8 mouse cellular contexts compared by ENCODE assay signal in the genomic region with DNA sequence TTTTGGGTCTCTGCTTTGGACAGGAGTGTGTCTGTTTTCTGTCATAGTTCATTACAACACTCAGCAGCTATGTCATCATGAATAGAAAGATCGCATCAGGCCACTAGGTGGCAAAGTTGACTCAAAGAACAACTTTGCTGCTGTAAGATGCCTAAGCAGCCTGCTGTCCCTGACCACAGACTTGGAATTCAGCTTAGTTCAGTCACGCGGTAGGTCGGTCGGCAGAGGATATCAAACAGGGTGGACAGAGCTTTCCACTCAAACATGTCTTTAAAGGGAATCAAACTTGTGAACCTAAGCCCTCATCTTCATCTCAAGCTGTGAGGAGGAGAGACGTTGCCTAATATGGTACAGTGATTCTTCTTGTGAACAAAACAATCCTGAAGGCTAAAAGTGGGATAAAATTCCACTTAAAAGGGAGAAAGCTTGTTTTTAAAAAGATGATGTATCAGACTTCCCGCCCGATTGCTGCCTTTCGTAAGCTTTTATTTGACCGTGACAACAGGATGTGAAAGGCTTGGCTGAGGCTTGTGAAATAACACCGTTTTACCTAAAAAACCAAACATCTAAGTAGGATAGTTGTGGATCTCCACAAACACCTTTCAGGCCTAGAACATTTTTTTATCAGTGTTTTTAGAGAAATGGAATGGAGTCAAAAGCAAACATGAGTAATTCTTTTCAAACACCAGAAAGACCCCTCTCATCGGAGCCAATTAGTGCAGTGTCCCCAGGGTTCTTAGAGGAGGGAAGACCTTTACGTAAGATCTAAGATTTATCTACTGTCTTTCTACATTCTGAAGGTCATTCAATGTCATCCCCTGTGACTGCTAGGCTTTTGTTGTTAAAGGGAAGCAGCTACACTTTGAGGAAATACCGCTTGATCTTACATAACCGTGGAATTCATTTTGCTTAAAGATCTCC.
A peak's percentile ranks its signal among the peaks of the same experiment; 100 is the strongest.
DNase-seq lines count a peak whose midpoint lies in the region; ATAC-seq and TF ChIP-seq lines count a peak whose summit lies in the region.

No protein-coding gene starts in this region.

- peak; percentile 59 for DNase-seq in brain, embryonic 18.5 days (ENCODE audit: low read depth, low spot score)
- peak; percentile 69 for DNase-seq in forebrain, embryonic 11.5 days (ENCODE audit: low spot score)
- DNase-seq in limb, embryonic 14.5 days (ENCODE audit: low spot score), result peak; percentile 87
- peak; percentile 53 for DNase-seq in neural tube, embryonic 10.5 days (ENCODE audit: extremely low spot score, low spot score)
- DNase-seq in testis, postnatal 10 days (ENCODE audit: low spot score), result peak; percentile 71

- H3K27ac ChIP-seq in ES-Bruce4 (ENCODE audit: insufficient read depth, low read length), result no peak overlapping the region
- no peak overlapping the region for H3K27ac ChIP-seq in forebrain, embryonic 11.5 days (ENCODE audit: low read depth, low read length)
- no peak overlapping the region for H3K27ac ChIP-seq in heart, embryonic 14.5 days (replicated peaks in 1 of 2; ENCODE audit: control insufficient read depth in 1 of 2, insufficient read depth in 1 of 2, low read depth in 2 of 2, low read length in 2 of 2)
- no peak overlapping the region for H3K27ac ChIP-seq in kidney, embryonic 16.5 days (ENCODE audit: low read length)
- no peak overlapping the region for H3K27ac ChIP-seq in limb, embryonic 14.5 days (replicated peaks; ENCODE audit: low read depth, low read length)

- TF ChIP-seq EP300 in ES-Bruce4 (IDR thresholded peaks at IDR 0.05; ENCODE audit: insufficient read depth, low read depth, low read length), result no peak

- WGBS in forebrain, embryonic 11.5 days, result 54% methylated on average over 15 of the region's 15 CpGs
- WGBS in heart, embryonic 14.5 days, result 39% methylated on average over 15 of the region's 15 CpGs
- WGBS in kidney, embryonic 16.5 days, result 35% methylated on average over 15 of the region's 15 CpGs
- 56% methylated on average over 15 of the region's 15 CpGs for WGBS in limb, embryonic 14.5 days

- no peak overlapping the region for H3K4me3 ChIP-seq in ES-Bruce4 (ENCODE audit: low read depth, low read length)
- H3K4me3 ChIP-seq in forebrain, embryonic 11.5 days (ENCODE audit: low read depth, low read length), result no peak overlapping the region
- no peak overlapping the region for H3K4me3 ChIP-seq in heart, embryonic 14.5 days (ENCODE audit: control insufficient read depth in 1 of 2, insufficient read depth in 1 of 2, low read depth in 1 of 2, low read length in 2 of 2)
- H3K4me3 ChIP-seq in kidney, embryonic 16.5 days (ENCODE audit: low read length), result no peak overlapping the region
- no peak overlapping the region for H3K4me3 ChIP-seq in limb, embryonic 14.5 days (replicated peaks; ENCODE audit: low read length)

- no peaks in the 10 kb centered on the region for H3K9me3 ChIP-seq in ES-Bruce4 (replicated peaks; ENCODE audit: control insufficient read depth, insufficient read depth, low read length, poor library complexity, severe bottlenecking)
- H3K9me3 ChIP-seq in forebrain, embryonic 11.5 days (ENCODE audit: control insufficient read depth, low read length), result no peaks in the 10 kb centered on the region
- H3K9me3 ChIP-seq in heart, embryonic 14.5 days (ENCODE audit: control insufficient read depth, low read length), result no peaks in the 10 kb centered on the region
- H3K9me3 ChIP-seq in kidney, embryonic 16.5 days (ENCODE audit: low read length), result no peaks in the 10 kb centered on the region
- no peaks in the 10 kb centered on the region for H3K9me3 ChIP-seq in limb, embryonic 14.5 days (ENCODE audit: control insufficient read depth, low read length)

- H3K27me3 ChIP-seq in ES-Bruce4 (ENCODE audit: control insufficient read depth, insufficient read depth, low read length, poor library complexity, severe bottlenecking), result no peaks in the 10 kb centered on the region
- no peaks in the 10 kb centered on the region for H3K27me3 ChIP-seq in forebrain, embryonic 11.5 days (ENCODE audit: control insufficient read depth, insufficient read depth, low read length)
- no peaks in the 10 kb centered on the region for H3K27me3 ChIP-seq in heart, embryonic 14.5 days (ENCODE audit: control insufficient read depth, insufficient read depth, low read length)
- no peaks in the 10 kb centered on the region for H3K27me3 ChIP-seq in kidney, embryonic 16.5 days (ENCODE audit: insufficient read depth, low read length)
- H3K27me3 ChIP-seq in limb, embryonic 14.5 days (ENCODE audit: control insufficient read depth, insufficient read depth, low read length), result no peaks in the 10 kb centered on the region

- peak; percentile 84 for ATAC-seq in forebrain, embryonic 11.5 days (replicated peaks; ENCODE audit: low FRiP score)
- peak; percentile 88 for ATAC-seq in heart, embryonic 14.5 days (ENCODE audit: insufficient number of reproducible peaks, insufficient read depth, low FRiP score, low read depth)
- peak; percentile 93 for ATAC-seq in kidney, embryonic 16.5 days (ENCODE audit: low FRiP score, low TSS enrichment)
- peak; percentile 83 for ATAC-seq in limb, embryonic 14.5 days (ENCODE audit: low FRiP score, low read depth)

- peak; percentile 27 for TF ChIP-seq CTCF in ES-Bruce4 (IDR thresholded peaks at IDR 0.05; ENCODE audit: low read depth, low read length)

- H3K36me3 ChIP-seq in ES-Bruce4 (ENCODE audit: control insufficient read depth, insufficient read depth, low read length, poor library complexity, severe bottlenecking), result no peaks in the 10 kb centered on the region
- H3K36me3 ChIP-seq in forebrain, embryonic 11.5 days (ENCODE audit: control insufficient read depth, insufficient read depth, low read length), result no peaks in the 10 kb centered on the region
- no peaks in the 10 kb centered on the region for H3K36me3 ChIP-seq in heart, embryonic 14.5 days (ENCODE audit: control insufficient read depth, insufficient read depth, low read length)
- no peaks in the 10 kb centered on the region for H3K36me3 ChIP-seq in kidney, embryonic 16.5 days (ENCODE audit: insufficient read depth, low read length)
- no peaks in the 10 kb centered on the region for H3K36me3 ChIP-seq in limb, embryonic 14.5 days (ENCODE audit: control insufficient read depth, insufficient read depth, low read length)

- H3K9ac ChIP-seq in ES-Bruce4 (ENCODE audit: low read depth, poor library complexity, severe bottlenecking), result no peak overlapping the region
- no peak overlapping the region for H3K9ac ChIP-seq in forebrain, embryonic 11.5 days (ENCODE audit: low read length)
- no peak overlapping the region for H3K9ac ChIP-seq in heart, embryonic 14.5 days (ENCODE audit: low read length)
- H3K9ac ChIP-seq in kidney, embryonic 16.5 days (replicated peaks; ENCODE audit: low read length), result no peak overlapping the region
- no peak overlapping the region for H3K9ac ChIP-seq in limb, embryonic 14.5 days (ENCODE audit: low read depth, low read length, severe bottlenecking)

- H3K4me1 ChIP-seq in ES-Bruce4 (ENCODE audit: control insufficient read depth, insufficient read depth, low read length), result no peaks in the 10 kb centered on the region
- H3K4me1 ChIP-seq in forebrain, embryonic 11.5 days (replicated peaks; ENCODE audit: control insufficient read depth, insufficient read depth, low read length), result no peaks in the 10 kb centered on the region
- peaks cover 2 to 11% of the 10 kb centered on the region in 2 experiments; a peak in 1 of 4 replicates for H3K4me1 ChIP-seq in heart, embryonic 14.5 days (ENCODE audit: control insufficient read depth in 2 of 2, insufficient read depth in 2 of 2, low read length in 2 of 2)
- no peaks in the 10 kb centered on the region for H3K4me1 ChIP-seq in kidney, embryonic 16.5 days (ENCODE audit: insufficient read depth, low read length)
- no peaks in the 10 kb centered on the region for H3K4me1 ChIP-seq in limb, embryonic 14.5 days (ENCODE audit: control insufficient read depth, insufficient read depth, low read length)

- H3K4me2 ChIP-seq in forebrain, embryonic 11.5 days (ENCODE audit: low read depth, low read length, severe bottlenecking), result no peak overlapping the region
- no peak overlapping the region for H3K4me2 ChIP-seq in heart, embryonic 14.5 days (ENCODE audit: low read length)
- H3K4me2 ChIP-seq in kidney, embryonic 16.5 days (replicated peaks; ENCODE audit: low read depth, low read length), result no peak overlapping the region
- no peak overlapping the region for H3K4me2 ChIP-seq in limb, embryonic 14.5 days (replicated peaks; ENCODE audit: low read depth, low read length, severe bottlenecking)

- TF ChIP-seq POLR2A in ES-Bruce4 (IDR thresholded peaks at IDR 0.05; ENCODE audit: insufficient read depth, low read length), result no peak
- no peak for TF ChIP-seq POLR2A in limb, embryonic 14.5 days (IDR thresholded peaks at IDR 0.05; ENCODE audit: borderline replicate concordance, extremely low read depth, insufficient read depth, insufficient read length)
